Mouse (Mus musculus): Measurements from ENCODE around the gene A2m.

A2m gene

GRCm38 (mm10) chr6:121635076-121635475 is at the start of gene A2m:
Gene A2m (plus strand): TSS chr6:121635376.
- DNase-seq (ENCODE audit: low read depth, low spot score), result no peak

- no peak for DNase-seq (ENCODE audit: low read depth, low spot score)
Observed at GRCm38 (mm10) chr6:121590131-121590530, 45.0 kb upstream of the A2m start.

- no peak for DNase-seq (ENCODE audit: low read depth, low spot score)
Observed at GRCm38 (mm10) chr6:121600927-121601326, 34.2 kb upstream of the A2m start.

GRCm38 (mm10) chr6:121607861-121608260 is 27.3 kb upstream of the A2m start:
- DNase-seq (ENCODE audit: low read depth, low spot score), result peak; percentile 58

GRCm38 (mm10) chr6:121611796-121612195 is 23.4 kb upstream of the A2m start:
- peak; percentile 55 for DNase-seq (ENCODE audit: low read depth, low spot score)

- no peak for DNase-seq (ENCODE audit: low read depth, low spot score)
Observed at GRCm38 (mm10) chr6:121617476-121617875, 17.7 kb upstream of the A2m start.

GRCm38 (mm10) chr6:121622525-121622924 is 12.7 kb upstream of the A2m start:
- no peak for DNase-seq (ENCODE audit: low read depth, low spot score)

- DNase-seq (ENCODE audit: low read depth, low spot score), result no peak
Observed at GRCm38 (mm10) chr6:121634520-121634919, 656 bp upstream of the A2m start.

GRCm38 (mm10) chr6:121635878-121636371 is 749 bp downstream of the A2m start:
- peak; percentile 75 for DNase-seq (ENCODE audit: low read depth, low spot score)

- DNase-seq (ENCODE audit: low read depth, low spot score), result no peak
Observed at GRCm38 (mm10) chr6:121648499-121648898, 13.3 kb downstream of the A2m start.
